ENCODE assay signal across 25 mouse cellular contexts in genomic region chr5:20855066-20855465, GRCm38 (mm10). TPM values are rescaled to one million over a fixed set of nuclear protein-coding genes. Genes with fewer than 3 reads are reported as not detected.
DNase-seq lines count a peak whose midpoint lies in the region; ATAC-seq and TF ChIP-seq lines count a peak whose summit lies in the region.
"Had no signal": no experiment of that assay in that cellular context is flagged by ENCODE, and none has a peak within 500 bp of the region (broad histone marks: within the 10 kb centered on the region; RNA-seq: fewer than 3 reads in every experiment).

No protein-coding gene starts in this region.

- H3K36me3 ChIP-seq in heart, adult 2 months (ENCODE audit: control insufficient read depth, insufficient read depth, low read length), result peaks cover 5% of the 10 kb centered on the region; the same call in 1 of the 2 replicates
- H3K36me3 ChIP-seq: embryonic facial prominence, embryonic 12.5 days had no signal

- TF ChIP-seq POLR2A in heart, adult 2 months (IDR thresholded peaks at IDR 0.05; ENCODE audit: insufficient read depth, low read depth, low read length), result no peak

- H3K79me2 ChIP-seq in heart, adult 2 months (replicated peaks; ENCODE audit: control insufficient read depth, insufficient read depth, low read length), result 0 out of 2 replicates have a peak, but pooled peaks cover 1% of the 10 kb centered on the region

- H3K9ac ChIP-seq in heart, adult 2 months (ENCODE audit: low read depth, low read length), result no peak overlapping the region
- H3K9ac ChIP-seq: embryonic facial prominence, embryonic 12.5 days; forebrain, embryonic 12.5 days had no signal

- no peak for DNase-seq in heart, adult 2 months
- no peak for DNase-seq in heart, postnatal 4 days
- no peak for DNase-seq in frontal cortex, postnatal 36 days (ENCODE audit: low spot score in 2 of 2)
- DNase-seq: adrenal gland, adult 8-10 months; adrenal gland, postnatal 14 days; adrenal gland, postnatal 36 days; B cell, adult 2 months; cerebellum, adult 11-12 months; cerebellum, adult 2 months; cerebellum, adult 9-10 months; cerebellum, postnatal 10 days; cerebellum, postnatal 25 days had no signal

- no peaks in the 10 kb centered on the region for H3K27me3 ChIP-seq in heart, adult 2 months (ENCODE audit: control insufficient read depth, insufficient read depth, low read length)
- H3K27me3 ChIP-seq: CH12.LX; embryonic facial prominence, embryonic 12.5 days; forebrain, embryonic 12.5 days; Patski had no signal

- H3K4me1 ChIP-seq in heart, adult 2 months (ENCODE audit: control insufficient read depth, insufficient read depth, low read length), result peaks cover 3% of the 10 kb centered on the region
- H3K4me1 ChIP-seq: forebrain, embryonic 10.5 days; forebrain, embryonic 12.5 days had no signal

- no peak overlapping the region for H3K4me3 ChIP-seq in heart, adult 2 months
- H3K4me3 ChIP-seq: embryonic facial prominence, embryonic 10.5 days; embryonic facial prominence, embryonic 12.5 days; erythroblast, embryonic 14.5 days; forebrain, embryonic 10.5 days; forebrain, embryonic 12.5 days had no signal

- 67% methylated on average over 4 of the region's 4 CpGs for WGBS in heart, adult 2 months

- peak; percentile 77; the same call in 1 of the 2 replicates for ATAC-seq in neutrophil, adult 5-6 weeks (ENCODE audit: extremely low read depth, insufficient number of reproducible peaks, low FRiP score, poor library complexity, severe bottlenecking)
- no peak for ATAC-seq in erythroblast, adult 5-6 weeks (replicated peaks; ENCODE audit: low FRiP score, poor library complexity, severe bottlenecking)
- ATAC-seq: activated CD4-positive, CD25-positive, alpha-beta regulatory T cell, adult 4 months; CD4-positive, CD25-positive, alpha-beta regulatory T cell, adult 4 months; forebrain, embryonic 14.5 days; forebrain, embryonic 16.5 days; Patski had no signal

- intact Hi-C loops in heart, adult 2 months (cut with DNase I), result no loop called here

- no peak for TF ChIP-seq EP300 in heart, adult 2 months (IDR thresholded peaks at IDR 0.05; ENCODE audit: insufficient read depth, low read depth, low read length)

- no peak for TF ChIP-seq CTCF in heart, adult 2 months (IDR thresholded peaks at IDR 0.05)

- peak overlapping the region; percentile 13; the same call in 1 of the 2 replicates for H3K27ac ChIP-seq in heart, adult 2 months
- H3K27ac ChIP-seq: embryonic facial prominence, embryonic 10.5 days; embryonic facial prominence, embryonic 12.5 days; forebrain, embryonic 10.5 days; forebrain, embryonic 12.5 days had no signal

RNA-seq across cellular contexts. Expression of gene Phtf2, which starts 26.9 kb away (rescaled TPM):
- 10 to 100 TPM; 61.2 to 75.2 TPM for total RNA-seq in heart, adult 2 months (2021)
- polyA plus RNA-seq in heart, adult 2 months (2012; rRNA removed), result 14.3 and 35.7 TPM in 2 replicates
- total RNA-seq in heart, postnatal 4 days (2021), result 10 to 100 TPM; 61.0 to 66.1 TPM
- 39.4 and 52.6 TPM in 2 replicates for total RNA-seq in neutrophil, adult 5-6 weeks (2017)
- total RNA-seq in erythroblast, adult 5-6 weeks (2015; ENCODE audit: low replicate concordance), result 5.8 and 6.5 TPM in 2 replicates
- total RNA-seq in erythroblast, adult 5-6 weeks (2017; ENCODE audit: low replicate concordance), result 5.7 and 6.4 TPM in 2 replicates

RNA-seq across cellular contexts. Expression of gene Tmem60, which starts 26.9 kb away (rescaled TPM):
- total RNA-seq in heart, adult 2 months (2021), result 10 to 100 TPM; 20.9 to 28.3 TPM
- 23.3 and 31.7 TPM in 2 replicates for polyA plus RNA-seq in heart, adult 2 months (2012; rRNA removed)
- total RNA-seq in heart, postnatal 4 days (2021), result 10 to 100 TPM; 22.0 to 22.4 TPM
- 8.8 and 9.7 TPM in 2 replicates for total RNA-seq in neutrophil, adult 5-6 weeks (2017)
- total RNA-seq in erythroblast, adult 5-6 weeks (2015; ENCODE audit: low replicate concordance), result 16.1 and 37.8 TPM in 2 replicates
- 2.8 and 7.0 TPM in 2 replicates for total RNA-seq in erythroblast, adult 5-6 weeks (2017; ENCODE audit: low replicate concordance)
